Mouse (Mus musculus) intestine, embryonic 14.5 days (tissue): ENCODE data around the gene Zdhhc7. TPM values are rescaled to one million over a fixed set of nuclear protein-coding genes. Genes with fewer than 3 reads are reported as not detected.

Source experiments
- ATAC-seq: fragments of 200-750 bp; cut with Nextera tagmentation; replicated peaks from 2 replicates; pipeline ENCODE4 v1.8.0; 2017; ENCODE audit warnings: low read depth, moderate number of reproducible peaks, moderate TSS enrichment, moderate library complexity; ENCODE audit not compliant: low FRiP score, low TSS enrichment
- DNase-seq: peaks from one replicate; pipeline ENCODE4 v3.0.0-alpha.2; 2018; ENCODE audit warnings: low spot score
- H3K27ac ChIP-seq: fragments of 300-500 bp; sonication (generic); 2 replicates; pipeline ENCODE4 v1.5.1; 2014; ENCODE audit warnings: low read depth, mild to moderate bottlenecking, control low read depth
- H3K27me3 ChIP-seq: fragments of 300-500 bp; sonication (generic); replicated peaks from 2 replicates; pipeline ENCODE4 v1.6.1; 2014; ENCODE audit warnings: low read length, control low read depth; ENCODE audit not compliant: control insufficient read depth, insufficient read depth
- H3K36me3 ChIP-seq: fragments of 300-500 bp; sonication (generic); 2 replicates; pipeline ENCODE4 v1.6.1; 2014; ENCODE audit warnings: low read length, control low read depth; ENCODE audit not compliant: control insufficient read depth, insufficient read depth
- H3K4me1 ChIP-seq: fragments of 300-500 bp; sonication (generic); replicated peaks from 2 replicates; pipeline ENCODE4 v1.6.1; 2014; ENCODE audit warnings: low read length, control low read depth, mixed read lengths; ENCODE audit not compliant: control insufficient read depth, insufficient read depth
- H3K4me2 ChIP-seq: fragments of 300-500 bp; sonication (generic); 2 replicates; pipeline ENCODE4 v1.6.1; 2014; ENCODE audit warnings: low read length
- H3K4me3 ChIP-seq: fragments of 300-500 bp; sonication (generic); 2 replicates; pipeline ENCODE4 v1.5.1; 2014; ENCODE audit warnings: low read depth, low read length, control low read depth, mixed read lengths
- H3K9ac ChIP-seq: fragments of 300-500 bp; sonication (generic); 2 replicates; pipeline ENCODE4 v1.6.1; 2014; ENCODE audit warnings: mild to moderate bottlenecking, low read length
- H3K9me3 ChIP-seq: fragments of 300-500 bp; sonication (generic); 2 replicates; pipeline ENCODE4 v1.6.1; 2016; ENCODE audit warnings: low read length, control low read depth; ENCODE audit not compliant: control insufficient read depth
- WGBS: fragments of 180-500 bp; shearing (Covaris S2); extraction: QIAGEN DNeasy Blood & Tissue Kit; methylation state at CpG from one replicate; pipeline ENCODE4 v1.1.7; 2014; 5-methylcytosine and 5-hydroxymethylcytosine counted together
- polyA plus RNA-seq: library from polyadenylated mRNA; unstranded; fragments of >200 nt; fragmentation: Nextera tagmentation; extraction: Ambion mirVana; gene quantifications from 2 replicates; pipeline ENCODE4 v1.2.1, GENCODE M21; 2014

The Zdhhc7 gene
- polyA plus RNA-seq, 1 experiment from 2014 or later: 30.6 TPM

- no peaks in the 10 kb centered on the region for H3K27me3 ChIP-seq
- DNase-seq (peak; percentile 55), ATAC-seq (no peak)
- no peak overlapping the region for H3K9ac ChIP-seq
- H3K27ac ChIP-seq: no peak overlapping the region
- H3K9me3 ChIP-seq: peaks cover 3% of the 10 kb centered on the region; the same call in 1 of the 2 replicates
- 61% methylated on average over 9 of the region's 9 CpGs for WGBS
- H3K36me3 ChIP-seq: no peaks in the 10 kb centered on the region
- no peak overlapping the region for H3K4me3 ChIP-seq
- H3K4me2 ChIP-seq: no peak overlapping the region
- H3K4me1 ChIP-seq: no peaks in the 10 kb centered on the region
Measured at GRCm38 (mm10) chr8:120072259-120072658, 29.0 kb downstream of the Zdhhc7 start.

GRCm38 (mm10) chr8:120071684-120072083 is 29.6 kb downstream of the Zdhhc7 start:
- ATAC-seq (peak; percentile 65; the same call in 1 of the 2 replicates), DNase-seq (peak; percentile 94)
- Histone ChIP-seq H3K9me3 (peaks cover 6% of the 10 kb centered on the region; the same call in 1 of the 2 replicates), H3K36me3 (no peaks in the 10 kb centered on the region), H3K4me1 (no peaks in the 10 kb centered on the region), H3K4me2 (no peak overlapping the region), H3K27ac (no peak overlapping the region), H3K4me3 (no peak overlapping the region), H3K27me3 (no peaks in the 10 kb centered on the region), H3K9ac (no peak overlapping the region)
- 25% methylated on average over 4 of the region's 4 CpGs for WGBS

GRCm38 (mm10) chr8:120067936-120068668 is 33.2 kb downstream of the Zdhhc7 start:
- 49% methylated on average over 19 of the region's 19 CpGs for WGBS
- DNase-seq (no peak), ATAC-seq (no peak)
- H3K9ac ChIP-seq: no peak overlapping the region
- H3K36me3 ChIP-seq: no peaks in the 10 kb centered on the region
- no peak overlapping the region for H3K27ac ChIP-seq
- H3K9me3 ChIP-seq: peaks cover 6% of the 10 kb centered on the region; the same call in 1 of the 2 replicates
- H3K4me3 ChIP-seq: no peak overlapping the region
- H3K4me2 ChIP-seq: no peak overlapping the region
- no peaks in the 10 kb centered on the region for H3K27me3 ChIP-seq
- H3K4me1 ChIP-seq: no peaks in the 10 kb centered on the region

GRCm38 (mm10) chr8:120066226-120066625 is 35.1 kb downstream of the Zdhhc7 start:
- H3K9me3 ChIP-seq: peaks cover 6% of the 10 kb centered on the region; the same call in 1 of the 2 replicates
- DNase-seq (no peak), ATAC-seq (no peak)
- H3K9ac ChIP-seq: no peak overlapping the region
- no peaks in the 10 kb centered on the region for H3K36me3 ChIP-seq
- H3K27ac ChIP-seq: no peak overlapping the region
- H3K27me3 ChIP-seq: no peaks in the 10 kb centered on the region
- no peaks in the 10 kb centered on the region for H3K4me1 ChIP-seq
- no peak overlapping the region for H3K4me3 ChIP-seq
- H3K4me2 ChIP-seq: no peak overlapping the region
- 83% methylated on average over 4 of the region's 4 CpGs for WGBS

- H3K27me3 ChIP-seq: no peaks in the 10 kb centered on the region
- 88% methylated on average over 8 of the region's 8 CpGs for WGBS
Measured at GRCm38 (mm10) chr8:120065611-120066010, 35.7 kb downstream of the Zdhhc7 start.

GRCm38 (mm10) chr8:120063326-120063725 is 38.0 kb downstream of the Zdhhc7 start:
- Histone ChIP-seq H3K27me3 (no peaks in the 10 kb centered on the region), H3K36me3 (no peaks in the 10 kb centered on the region), H3K4me2 (no peak overlapping the region), H3K4me1 (no peaks in the 10 kb centered on the region), H3K9me3 (peaks cover 6% of the 10 kb centered on the region; the same call in 1 of the 2 replicates), H3K9ac (no peak overlapping the region), H3K4me3 (no peak overlapping the region), H3K27ac (no peak overlapping the region)
- ATAC-seq (no peak), DNase-seq (no peak)
- 82% methylated on average over 3 of the region's 3 CpGs for WGBS

More at GRCm38 (mm10) chr8:120065611-120066010, 35.7 kb downstream of the Zdhhc7 start:
- Histone ChIP-seq H3K36me3 (no peaks in the 10 kb centered on the region), H3K4me3 (no peak overlapping the region), H3K9me3 (peaks cover 6% of the 10 kb centered on the region; the same call in 1 of the 2 replicates), H3K4me2 (no peak overlapping the region), H3K4me1 (no peaks in the 10 kb centered on the region), H3K9ac (no peak overlapping the region), H3K27ac (no peak overlapping the region)
- DNase-seq (no peak), ATAC-seq (no peak)

GRCm38 (mm10) chr8:120062742-120063141 is 38.5 kb downstream of the Zdhhc7 start:
- 89% methylated on average over 14 of the region's 14 CpGs for whole genome bisulfite sequencing
- H3K9ac ChIP-seq: no peak overlapping the region
- no peaks in the 10 kb centered on the region for H3K36me3 ChIP-seq
- H3K27ac ChIP-seq: no peak overlapping the region
- DNase-seq: no peak
- H3K4me2 ChIP-seq: no peak overlapping the region
- no peaks in the 10 kb centered on the region for H3K4me1 ChIP-seq
- H3K27me3 ChIP-seq: no peaks in the 10 kb centered on the region
- H3K4me3 ChIP-seq: no peak overlapping the region
- ATAC-seq: no peak
- peaks cover 6% of the 10 kb centered on the region; the same call in 1 of the 2 replicates for H3K9me3 ChIP-seq

- Histone ChIP-seq H3K36me3 (no peaks in the 10 kb centered on the region), H3K9me3 (no peaks in the 10 kb centered on the region), H3K4me3 (no peak overlapping the region), H3K9ac (no peak overlapping the region), H3K4me1 (no peaks in the 10 kb centered on the region), H3K27me3 (no peaks in the 10 kb centered on the region), H3K4me2 (no peak overlapping the region), H3K27ac (no peak overlapping the region)
- no peak for ATAC-seq
- no peak for DNase-seq
- WGBS: 66% methylated on average over 2 of the region's 2 CpGs
Measured at GRCm38 (mm10) chr8:120057078-120057477, 44.2 kb downstream of the Zdhhc7 start.

GRCm38 (mm10) chr8:120054833-120055232 is 46.4 kb downstream of the Zdhhc7 start:
- 94% methylated on average over 3 of the region's 3 CpGs for WGBS
- Histone ChIP-seq H3K27me3 (no peaks in the 10 kb centered on the region), H3K36me3 (no peaks in the 10 kb centered on the region; the same call in 1 of the 2 replicates), H3K9ac (no peak overlapping the region), H3K4me2 (no peak overlapping the region), H3K4me1 (no peaks in the 10 kb centered on the region), H3K27ac (no peak overlapping the region), H3K9me3 (no peaks in the 10 kb centered on the region), H3K4me3 (no peak overlapping the region)
- DNase-seq (no peak), ATAC-seq (no peak)
